Mouse (Mus musculus): ENCODE measurements at regions not wholly inside any gene's neighbourhood (a gene's known extent, or its start where the extent isn't known, plus 50 kb on each side); places are given as distances from the start of the nearest gene placed in this dataset.

GRCm38 (mm10) chr8:51906516-51906915, 1605.0 kb upstream of the Aga start:
- Histone ChIP-seq H3K27me3 (no peaks in the 10 kb centered on the region), H3K4me3 (replicated peaks) (no peak overlapping the region), H3K36me3 (replicated peaks) (no peaks in the 10 kb centered on the region), H3K27ac (no peak overlapping the region), H3K9ac (no peak overlapping the region), H3K9me3 (no peaks in the 10 kb centered on the region), H3K4me1 (no peaks in the 10 kb centered on the region), H3K4me2 (no peak overlapping the region)
- WGBS: 62% methylated on average over 2 of the region's 2 CpGs
- peak; percentile 51; the same call in 1 of the 2 replicates for ATAC-seq (ENCODE audit: low FRiP score)

- Histone ChIP-seq H3K9ac (no peak overlapping the region), H3K27ac (no peak overlapping the region), H3K4me1 (no peaks in the 10 kb centered on the region), H3K27me3 (no peaks in the 10 kb centered on the region), H3K4me2 (no peak overlapping the region), H3K36me3 (replicated peaks) (no peaks in the 10 kb centered on the region), H3K9me3 (no peaks in the 10 kb centered on the region), H3K4me3 (replicated peaks) (no peak overlapping the region)
- 84% methylated on average over 2 of the region's 2 CpGs for WGBS
- ATAC-seq (ENCODE audit: low FRiP score): no peak
Measured at GRCm38 (mm10) chr8:51910351-51910750, 1601.2 kb upstream of the Aga start.

GRCm38 (mm10) chr8:51944876-51945275, 1566.7 kb upstream of the Aga start:
- H3K4me3 ChIP-seq (replicated peaks): no peak overlapping the region
- WGBS: 69% methylated on average over 1 of the region's 1 CpGs
- H3K4me2 ChIP-seq: no peak overlapping the region
- no peak for ATAC-seq (ENCODE audit: low FRiP score)
- no peaks in the 10 kb centered on the region for H3K36me3 ChIP-seq (replicated peaks)
- no peaks in the 10 kb centered on the region for H3K9me3 ChIP-seq
- H3K9ac ChIP-seq: no peak overlapping the region
- H3K4me1 ChIP-seq: no peaks in the 10 kb centered on the region
- no peaks in the 10 kb centered on the region for H3K27me3 ChIP-seq
- H3K27ac ChIP-seq: no peak overlapping the region

DNA sequence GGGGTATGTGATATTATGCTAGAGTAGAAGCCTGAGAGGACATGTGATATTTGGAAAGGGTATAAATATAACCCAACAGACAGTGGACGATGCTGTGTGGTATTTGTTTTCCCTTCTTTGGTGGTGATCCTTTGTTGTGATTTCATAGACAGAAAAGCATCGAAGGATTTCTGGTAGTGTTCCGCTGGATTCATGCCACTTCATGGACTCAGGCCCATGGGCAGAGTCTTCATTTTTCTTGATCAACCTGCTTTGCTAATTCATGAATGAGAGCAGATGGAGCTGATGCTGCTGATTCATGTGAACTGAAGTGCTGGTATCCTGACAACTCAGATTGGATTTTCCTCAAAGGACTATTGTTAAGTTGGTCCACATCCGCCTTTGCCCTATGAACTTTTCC, 1549.0 kb upstream of the Aga start:
- H3K4me1 ChIP-seq: no peaks in the 10 kb centered on the region
- ATAC-seq (ENCODE audit: low FRiP score): no peak
- H3K4me3 ChIP-seq (replicated peaks): no peak overlapping the region
- H3K36me3 ChIP-seq (replicated peaks): no peaks in the 10 kb centered on the region
- H3K9ac ChIP-seq: no peak overlapping the region
- H3K27me3 ChIP-seq: no peaks in the 10 kb centered on the region
- no peak overlapping the region for H3K4me2 ChIP-seq
- H3K9me3 ChIP-seq: no peaks in the 10 kb centered on the region
- 91% methylated on average over 4 of the region's 4 CpGs for WGBS
- no peak overlapping the region for H3K27ac ChIP-seq

DNA sequence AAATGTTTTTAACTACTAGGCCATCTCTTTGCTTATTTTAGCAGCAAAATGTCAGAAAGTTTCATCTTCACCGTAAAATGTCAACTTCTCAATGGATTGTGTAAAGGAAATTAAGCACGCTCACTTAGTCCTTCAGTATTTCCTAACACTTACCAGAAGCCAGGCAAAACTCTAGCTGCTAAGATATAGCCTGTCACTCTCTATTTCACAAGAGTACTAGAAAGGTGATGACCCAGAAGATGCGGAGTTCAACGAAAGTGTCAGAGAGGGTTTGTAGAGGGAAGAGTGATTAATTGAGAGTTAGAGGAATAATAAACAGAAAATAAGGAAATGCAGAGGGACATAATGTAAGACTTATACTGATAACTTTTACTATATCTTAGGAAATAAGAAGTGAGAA, 1509.8 kb upstream of the Aga start:
- no peak for ATAC-seq (ENCODE audit: low FRiP score)
- no peak overlapping the region for H3K9ac ChIP-seq
- H3K9me3 ChIP-seq: no peaks in the 10 kb centered on the region
- no peaks in the 10 kb centered on the region for H3K4me1 ChIP-seq
- no peaks in the 10 kb centered on the region for H3K27me3 ChIP-seq
- no peak overlapping the region for H3K4me3 ChIP-seq (replicated peaks)
- no peak overlapping the region for H3K27ac ChIP-seq
- no peaks in the 10 kb centered on the region for H3K36me3 ChIP-seq (replicated peaks)
- no peak overlapping the region for H3K4me2 ChIP-seq
- 90% methylated on average over 4 of the region's 4 CpGs for WGBS
